ENCODE assay signal across 8 mouse cellular contexts in genomic region chr2:75685458-75685861, GRCm38 (mm10). TPM values are rescaled to one million over a fixed set of nuclear protein-coding genes. Genes with fewer than 3 reads are reported as not detected.
DNase-seq lines count a peak whose midpoint lies in the region; ATAC-seq and TF ChIP-seq lines count a peak whose summit lies in the region.

No protein-coding gene starts in this region.

- no peaks in the 10 kb centered on the region for H3K36me3 ChIP-seq in lung, embryonic 15.5 days
- H3K36me3 ChIP-seq in forebrain, embryonic 15.5 days, result no peaks in the 10 kb centered on the region

- peak overlapping the region; percentile 13 for H3K4me3 ChIP-seq in gastrocnemius, adult 2 months
- H3K4me3 ChIP-seq in lung, embryonic 15.5 days, result no peak overlapping the region
- no peak overlapping the region for H3K4me3 ChIP-seq in forebrain, embryonic 15.5 days

- H3K27ac ChIP-seq in gastrocnemius, adult 2 months, result peak overlapping the region; percentile 94
- H3K27ac ChIP-seq in lung, embryonic 15.5 days, result 0 out of 2 replicates have a peak overlapping the region, but pooled peaks have one; percentile 3
- no peak overlapping the region for H3K27ac ChIP-seq in forebrain, embryonic 15.5 days (replicated peaks)

- H3K4me1 ChIP-seq in lung, embryonic 15.5 days, result peaks cover 51% of the 10 kb centered on the region
- H3K4me1 ChIP-seq in forebrain, embryonic 15.5 days, result no peaks in the 10 kb centered on the region

- H3K9me3 ChIP-seq in lung, embryonic 15.5 days, result no peaks in the 10 kb centered on the region
- H3K9me3 ChIP-seq in forebrain, embryonic 15.5 days, result no peaks in the 10 kb centered on the region

- no peak for ATAC-seq in lung, embryonic 15.5 days (ENCODE audit: borderline replicate concordance, extremely low read depth, low FRiP score, low TSS enrichment)
- no peak for ATAC-seq in forebrain, embryonic 15.5 days (replicated peaks)

- 62% methylated on average over 6 of the region's 6 CpGs for WGBS in lung, embryonic 15.5 days
- 88% methylated on average over 6 of the region's 6 CpGs for WGBS in forebrain, embryonic 15.5 days

- intact Hi-C loops in gastrocnemius, adult 2 months (cut with DNase I), result no loop called here

- DNase-seq in gastrocnemius, adult 2 months, result peak; percentile 64
- DNase-seq in gastrocnemius, postnatal 4 days (ENCODE audit: low spot score in 2 of 2), result no peak
- DNase-seq in 3134 (ENCODE audit: extremely low read depth, insufficient read length, low spot score), result peak; percentile 71
- peak; percentile 47 for DNase-seq in adrenal gland, postnatal 10 days
- DNase-seq in right cerebral cortex, postnatal 4 days, result no peak
- DNase-seq in cerebellum, adult 8-10 months, result no peak

- no peak for TF ChIP-seq CTCF in gastrocnemius, adult 2 months (IDR thresholded peaks at IDR 0.05)

- no peaks in the 10 kb centered on the region for H3K27me3 ChIP-seq in lung, embryonic 15.5 days
- no peaks in the 10 kb centered on the region for H3K27me3 ChIP-seq in forebrain, embryonic 15.5 days

- H3K4me2 ChIP-seq in lung, embryonic 15.5 days, result no peak overlapping the region
- no peak overlapping the region for H3K4me2 ChIP-seq in forebrain, embryonic 15.5 days (replicated peaks)

- H3K9ac ChIP-seq in lung, embryonic 15.5 days, result no peak overlapping the region
- H3K9ac ChIP-seq in forebrain, embryonic 15.5 days (replicated peaks), result no peak overlapping the region

RNA-seq across cellular contexts. Expression of gene Nfe2l2, which starts 19.0 kb away (rescaled TPM):
- total RNA-seq in gastrocnemius, adult 2 months (2021), result 10 to 100 TPM; 32.9 to 41.0 TPM
- total RNA-seq in gastrocnemius, postnatal 4 days (2021), result 10 to 100 TPM; 38.1 to 42.1 TPM
- 10 to 100 TPM; 79.2 to 94.0 TPM for total RNA-seq in adrenal gland, postnatal 10 days (2021)
- polyA plus RNA-seq in lung, embryonic 15.5 days (2015; fragmentation: Nextera tagmentation; extraction: Ambion mirVana), result 92.9 and 99.0 TPM in 2 replicates
- 13.3 and 14.3 TPM in 2 replicates for polyA plus RNA-seq in forebrain, embryonic 15.5 days (2015; fragmentation: Nextera tagmentation; extraction: Ambion mirVana)

RNA-seq across cellular contexts. Expression of gene Hnrnpa3, which starts 26.4 kb away (rescaled TPM):
- 100 to 1,000 TPM; 123 to 144 TPM for total RNA-seq in gastrocnemius, adult 2 months (2021)
- 100 to 1,000 TPM; 421 to 501 TPM for total RNA-seq in gastrocnemius, postnatal 4 days (2021)
- total RNA-seq in adrenal gland, postnatal 10 days (2021), result 100 to 1,000 TPM; 358 to 456 TPM
- 378 and 410 TPM in 2 replicates for polyA plus RNA-seq in lung, embryonic 15.5 days (2015; fragmentation: Nextera tagmentation; extraction: Ambion mirVana)
- 256 and 258 TPM in 2 replicates for polyA plus RNA-seq in forebrain, embryonic 15.5 days (2015; fragmentation: Nextera tagmentation; extraction: Ambion mirVana)

Comparison
In these comparisons a context has a peak if more than half of its experiments do, and no peak if none do; other contexts are left out.
1. DNase-seq: peak in gastrocnemius, adult 2 months (single experiment), 3134 (single experiment) and adrenal gland, postnatal 10 days (single experiment); none in gastrocnemius, postnatal 4 days (0 of 2), right cerebral cortex, postnatal 4 days (single experiment) and cerebellum, adult 8-10 months (single experiment).